Mouse (Mus musculus) MEL (cell line): Measurements from ENCODE around the gene Rnaseh1. TPM values are rescaled to one million over a fixed set of nuclear protein-coding genes. Genes with fewer than 3 reads are reported as not detected.

Experiments
- DNase-seq: peaks from one replicate; pipeline ENCODE4 v3.0.0; 2011; ENCODE audit warnings: low read depth, low spot score
- H3K27ac ChIP-seq: 2 replicates; pipeline ENCODE4 v1.5.1; 2012; ENCODE audit warnings: low read depth, mild to moderate bottlenecking, control low read depth, low read length, moderate library complexity; ENCODE audit not compliant: control insufficient read depth
- H3K27me3 ChIP-seq, 2 experiments: fragments of 150-350 bp in 1 of 2; sonication (generic) in 1 of 2; 2 replicates each; pipeline ENCODE4 v1.6.1; 2012; ENCODE audit warnings: low read length in 2 of 2, mild to moderate bottlenecking in 2 of 2, improper control_type of control experiment in 1 of 2, moderate library complexity in 1 of 2; ENCODE audit not compliant: insufficient read depth in 2 of 2, control insufficient read depth in 1 of 2
- H3K36me3 ChIP-seq, 2 experiments: 2 replicates each; pipeline ENCODE4 v1.6.1; 2012 to 2014; ENCODE audit warnings: low read length in 2 of 2, improper control_type of control experiment in 1 of 2, inconsistent platforms in 1 of 2, mild to moderate bottlenecking in 1 of 2; ENCODE audit not compliant: insufficient read depth in 2 of 2, control insufficient read depth in 1 of 2
- H3K4me1 ChIP-seq, 2 experiments: fragments of 150-350 bp in 1 of 2; sonication (generic) in 1 of 2; 2 replicates each; pipeline ENCODE4 v1.6.1; 2012; ENCODE audit warnings: low read length in 2 of 2, improper control_type of control experiment in 1 of 2, mild to moderate bottlenecking in 1 of 2; ENCODE audit not compliant: insufficient read depth in 2 of 2, control insufficient read depth in 1 of 2
- H3K4me3 ChIP-seq, 2 experiments: fragments of 150-350 bp in 1 of 2; sonication (generic) in 1 of 2; 2 replicates each; pipeline ENCODE4 v1.5.1; 2012; ENCODE audit warnings: low read depth in 2 of 2, low read length in 2 of 2, mild to moderate bottlenecking in 2 of 2, moderate library complexity in 2 of 2, control low read depth in 1 of 2, improper control_type of control experiment in 1 of 2; ENCODE audit not compliant: control insufficient read depth in 1 of 2, insufficient read depth in 1 of 2
- H3K79me2 ChIP-seq: 2 replicates; pipeline ENCODE4 v1.6.1; 2012; ENCODE audit warnings: mild to moderate bottlenecking, low read length, moderate library complexity; ENCODE audit not compliant: control insufficient read depth, poor library complexity, insufficient read depth
- H3K9ac ChIP-seq: 2 replicates; pipeline ENCODE4 v1.6.1; 2012; ENCODE audit warnings: low read depth, mild to moderate bottlenecking, control low read depth, low read length, moderate library complexity; ENCODE audit not compliant: control insufficient read depth, poor library complexity, severe bottlenecking
- H3K9me3 ChIP-seq: fragments of 150-350 bp; sonication (generic); replicated peaks from 2 replicates; pipeline ENCODE4 v1.6.1; 2012; ENCODE audit warnings: mild to moderate bottlenecking, low read length, improper control_type of control experiment, moderate library complexity; ENCODE audit not compliant: insufficient read depth
- CHD1 ChIP-seq: IDR thresholded peaks from 2 replicates; pipeline ENCODE4 v1.6.1; 2012; ENCODE audit warnings: low read depth, mild to moderate bottlenecking, inconsistent platforms, low read length, improper control_type of control experiment
- CHD2 ChIP-seq: IDR thresholded peaks from 2 replicates; pipeline ENCODE4 v1.6.1; 2011; ENCODE audit warnings: low read length, improper control_type of control experiment
- CTCF ChIP-seq, 3 experiments: IDR thresholded peaks in 2 of 3; conservative IDR thresholded peaks in 1 of 3; 2 replicates each; pipeline ENCODE4 v1.5.1; 2011 to 2012; ENCODE audit warnings: low read length in 3 of 3, low read depth in 2 of 3, mild to moderate bottlenecking in 2 of 3, improper control_type of control experiment in 1 of 3, inconsistent platforms in 1 of 3, mixed read lengths in 1 of 3, moderate library complexity in 1 of 3; ENCODE audit not compliant: control insufficient read depth in 1 of 3, insufficient read depth in 1 of 3, poor library complexity in 1 of 3, severe bottlenecking in 1 of 3
- ELF1 ChIP-seq: IDR thresholded peaks from 2 replicates; pipeline ENCODE4 v1.6.1; 2014; ENCODE audit warnings: low read depth, mild to moderate bottlenecking, inconsistent platforms, low read length, improper control_type of control experiment, moderate library complexity
- ETS1 ChIP-seq: IDR thresholded peaks from 2 replicates; pipeline ENCODE4 v1.6.1; 2012; ENCODE audit warnings: low read depth, mild to moderate bottlenecking, inconsistent platforms, low read length, improper control_type of control experiment, moderate library complexity
- HCFC1 ChIP-seq: IDR thresholded peaks from 2 replicates; pipeline ENCODE4 v1.6.1; 2012; ENCODE audit warnings: low read depth, mild to moderate bottlenecking, inconsistent platforms, low read length, improper control_type of control experiment, moderate library complexity
- KAT2A ChIP-seq: conservative IDR thresholded peaks from 2 replicates; pipeline ENCODE4 v1.6.1; 2012; ENCODE audit warnings: low read depth, low read length, improper control_type of control experiment, inconsistent platforms
- MAFK ChIP-seq: IDR thresholded peaks from 2 replicates; pipeline ENCODE4 v1.6.1; 2011; ENCODE audit warnings: low read depth, mild to moderate bottlenecking, low read length, improper control_type of control experiment, borderline replicate concordance
- MAX ChIP-seq: IDR thresholded peaks from 2 replicates; pipeline ENCODE4 v1.6.1; 2011; ENCODE audit warnings: low read length, improper control_type of control experiment
- MAZ ChIP-seq: IDR thresholded peaks from 2 replicates; pipeline ENCODE4 v1.6.1; 2012; ENCODE audit warnings: low read depth, mild to moderate bottlenecking, inconsistent platforms, low read length, improper control_type of control experiment
- MXI1 ChIP-seq: IDR thresholded peaks from 2 replicates; pipeline ENCODE4 v1.6.1; 2011; ENCODE audit warnings: mild to moderate bottlenecking, low read depth, low read length, improper control_type of control experiment
- MYB ChIP-seq: IDR thresholded peaks from 2 replicates; pipeline ENCODE4 v1.6.1; 2011; ENCODE audit warnings: mild to moderate bottlenecking, low read depth, low read length, improper control_type of control experiment
- MYC ChIP-seq: IDR thresholded peaks from 2 replicates; pipeline ENCODE4 v1.6.1; 2011; ENCODE audit warnings: low read depth, mild to moderate bottlenecking, low read length, improper control_type of control experiment, moderate library complexity
- NELFE ChIP-seq: IDR thresholded peaks from 2 replicates; pipeline ENCODE4 v1.6.1; 2011; ENCODE audit warnings: low read depth, low read length, improper control_type of control experiment
- NRF1 ChIP-seq: IDR thresholded peaks from 2 replicates; pipeline ENCODE4 v1.6.1; 2014; ENCODE audit warnings: low read depth, mild to moderate bottlenecking, inconsistent platforms, low read length, improper control_type of control experiment, moderate library complexity; ENCODE audit not compliant: poor library complexity, insufficient read depth, severe bottlenecking
- RAD21 ChIP-seq: IDR thresholded peaks from 2 replicates; pipeline ENCODE4 v1.6.1; 2011; ENCODE audit warnings: mild to moderate bottlenecking, low read depth, low read length, improper control_type of control experiment
- SMC3 ChIP-seq: IDR thresholded peaks from 2 replicates; pipeline ENCODE4 v1.6.1; 2011; ENCODE audit warnings: low read depth, low read length, improper control_type of control experiment
- TBP ChIP-seq: IDR thresholded peaks from 2 replicates; pipeline ENCODE4 v1.8.0; 2011; ENCODE audit warnings: low read depth, low read length, improper control_type of control experiment
- TCF12 ChIP-seq: IDR thresholded peaks from 2 replicates; pipeline ENCODE4 v1.6.1; 2014; ENCODE audit warnings: low read depth, mild to moderate bottlenecking, inconsistent platforms, low read length, improper control_type of control experiment, moderate library complexity
- USF2 ChIP-seq, 2 experiments: IDR thresholded peaks; 2 replicates each; pipeline ENCODE4 v1.6.1; 2011 to 2012; ENCODE audit warnings: improper control_type of control experiment in 2 of 2, low read length in 2 of 2, borderline replicate concordance in 1 of 2, inconsistent platforms in 1 of 2, low read depth in 1 of 2, mild to moderate bottlenecking in 1 of 2; ENCODE audit not compliant: insufficient read depth in 1 of 2
- polyA plus RNA-seq, 2 experiments: library from polyadenylated mRNA; stranded (reverse) in 1 of 2; unstranded in 1 of 2; fragments of >175 nt in 1 of 2; fragments of >200 nt in 1 of 2; gene quantifications; 2 replicates each; pipeline versions ENCODE4 v1.2.1 to v1.2.4; 2012; ENCODE audit warnings: low replicate concordance in 2 of 2, low read depth in 1 of 2; ENCODE audit not compliant: insufficient read length in 2 of 2, insufficient read depth in 1 of 2, missing spikeins in 1 of 2
- total RNA-seq: library from RNA; depleted of rRNA; stranded (reverse); fragments of 300-350 nt; gene quantifications from 2 replicates; pipeline ENCODE4 v1.2.3, GENCODE M21; 2012

The Rnaseh1 gene
- total and polyA plus RNA-seq, 3 experiments = 36.5 to 47.9 TPM; not detected in 1

DNA sequence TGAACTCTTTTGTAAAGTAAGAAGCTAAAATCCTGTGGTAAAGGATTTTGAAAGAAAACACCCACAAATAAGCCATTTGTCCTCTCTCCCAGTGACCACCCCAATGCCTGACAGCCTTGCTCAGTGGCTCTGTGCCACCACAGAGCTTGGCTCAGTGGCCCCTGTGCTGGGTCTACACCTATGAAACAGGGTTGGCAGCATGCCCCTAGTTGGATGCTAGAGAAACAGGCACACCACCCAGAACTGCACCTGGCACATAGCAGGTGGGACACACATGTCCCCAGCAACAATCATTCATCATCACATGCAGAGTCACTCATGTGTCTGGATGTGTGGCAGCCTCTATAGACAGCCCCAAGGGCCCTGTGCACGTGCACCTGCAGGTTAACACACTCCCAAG is 45.9 kb upstream of the Rnaseh1 start:
- no peaks in the 10 kb centered on the region for H3K79me2 ChIP-seq
- H3K9ac ChIP-seq = no peak overlapping the region
- peaks cover 9 to 17% of the 10 kb centered on the region in 2 experiments; a peak in 3 of 4 replicates for H3K4me1 ChIP-seq
- no peaks in the 10 kb centered on the region for H3K27me3 ChIP-seq
- H3K27ac ChIP-seq = no peak overlapping the region
- TF ChIP-seq USF2 (IDR thresholded peaks at IDR 0.05; ENCODE audit: borderline replicate concordance in 1 of 2, insufficient read depth in 1 of 2, low read depth in 1 of 2, low read length in 2 of 2) (no peak), MAZ (no peak), TCF12 (no peak)
- no peak for DNase-seq
- peaks cover 0 to 2% of the 10 kb centered on the region in 2 experiments; a peak in 1 of 4 replicates for H3K36me3 ChIP-seq
- no peaks in the 10 kb centered on the region for H3K9me3 ChIP-seq
- H3K4me3 ChIP-seq = no peak overlapping the region

DNA sequence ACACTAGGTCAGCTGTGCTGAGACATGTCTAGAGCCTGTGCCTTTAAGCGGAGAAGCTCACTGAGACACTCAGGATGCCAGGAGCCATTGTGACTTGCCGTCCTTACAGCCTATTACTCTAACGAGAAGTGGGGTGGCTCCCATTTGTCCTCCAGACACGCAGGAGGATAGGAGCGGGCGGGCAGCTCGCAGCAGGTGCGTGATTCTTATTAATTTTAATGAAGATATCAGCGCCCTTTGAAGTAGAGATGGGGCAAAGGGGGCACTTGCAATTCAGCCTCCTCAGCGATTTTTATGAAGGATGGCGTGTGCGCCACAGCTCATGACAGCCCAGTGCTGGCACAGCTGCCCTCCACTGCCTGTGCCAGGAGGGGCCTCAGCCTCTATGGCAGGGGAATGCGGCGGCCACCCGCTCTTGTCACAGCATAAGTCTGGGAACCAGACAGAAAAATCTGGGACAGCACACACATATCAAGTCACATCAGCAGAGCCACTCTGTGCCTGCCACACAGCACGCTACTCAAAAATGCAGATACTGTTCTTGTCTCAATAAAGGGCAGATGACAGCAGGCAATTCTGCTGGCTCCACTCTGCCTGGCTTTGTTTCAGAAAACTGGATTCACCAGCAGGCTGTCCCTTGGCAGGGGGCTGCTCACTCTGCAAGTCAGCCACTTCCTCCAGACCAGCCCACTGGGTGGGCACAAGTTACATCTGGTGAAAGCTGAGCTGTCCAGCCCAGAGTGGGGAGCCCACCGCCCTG is 41.7 kb upstream of the Rnaseh1 start:
- no peak overlapping the region for H3K9ac ChIP-seq
- H3K4me1 ChIP-seq = no peaks in the 10 kb centered on the region
- H3K4me3 ChIP-seq = no peak overlapping the region
- no peak for TF ChIP-seq ETS1
- TF ChIP-seq TBP = no peak
- TF ChIP-seq MXI1 = no peak
- TF ChIP-seq HCFC1 = no peak
- TF ChIP-seq KAT2A = no peak
- TF ChIP-seq NRF1 = no peak
- H3K9me3 ChIP-seq = no peaks in the 10 kb centered on the region
- no peak for DNase-seq
- no peak overlapping the region for H3K27ac ChIP-seq
- H3K36me3 ChIP-seq = no peaks in the 10 kb centered on the region
- no peaks in the 10 kb centered on the region for H3K79me2 ChIP-seq
- no peaks in the 10 kb centered on the region for H3K27me3 ChIP-seq

DNA sequence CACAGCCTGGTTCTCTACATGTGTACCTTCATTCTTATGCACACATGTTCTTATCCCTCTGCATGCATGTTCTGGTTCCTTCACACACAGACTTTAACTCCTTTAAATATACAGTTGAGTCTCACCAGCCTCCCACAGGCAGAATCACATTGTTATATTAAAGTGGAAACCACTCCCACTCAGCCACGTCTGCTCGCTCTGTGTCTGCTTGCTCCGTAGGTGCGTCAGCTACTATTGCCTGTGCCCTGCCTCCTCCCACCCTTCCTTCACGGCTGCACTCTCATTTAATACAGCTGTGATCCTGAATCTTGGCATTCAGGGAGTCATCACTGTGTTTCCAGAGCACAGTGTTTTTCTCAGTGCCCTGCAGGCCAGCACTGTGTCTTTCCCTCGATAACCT is 37.0 kb upstream of the Rnaseh1 start:
- Histone ChIP-seq H3K4me1 (peaks cover 0 to 5% of the 10 kb centered on the region in 2 experiments; a peak in 1 of 4 replicates), H3K27ac (no peak overlapping the region)
- no peak for TF ChIP-seq CTCF (IDR thresholded peaks at IDR 0.05 in 2 of 3, conservative IDR thresholded peaks at IDR 0.05 in 1 of 3; ENCODE audit: control insufficient read depth in 1 of 3, insufficient read depth in 1 of 3, low read depth in 2 of 3, low read length in 3 of 3, poor library complexity in 1 of 3, severe bottlenecking in 1 of 3)
- no peak for TF ChIP-seq USF2 (IDR thresholded peaks at IDR 0.05; ENCODE audit: borderline replicate concordance in 1 of 2, insufficient read depth in 1 of 2, low read depth in 1 of 2, low read length in 2 of 2)
- no peak for TF ChIP-seq NRF1
- no peak for TF ChIP-seq MYC
- TF ChIP-seq MAX = no peak
- no peak for TF ChIP-seq MAFK
- no peak for TF ChIP-seq NELFE
- TF ChIP-seq RAD21 = no peak
- no peak for TF ChIP-seq SMC3
- no peak for TF ChIP-seq CHD2
- no peak for TF ChIP-seq ELF1
- TF ChIP-seq TBP = no peak
- TF ChIP-seq MYB = no peak
- no peak for TF ChIP-seq CHD1

More for the DNA sequence above, 37.0 kb upstream of the Rnaseh1 start:
- Histone ChIP-seq H3K27me3 (no peaks in the 10 kb centered on the region), H3K36me3 (no peaks in the 10 kb centered on the region), H3K79me2 (no peaks in the 10 kb centered on the region), H3K9ac (no peak overlapping the region), H3K4me3 (no peak overlapping the region), H3K9me3 (no peaks in the 10 kb centered on the region)
- DNase-seq = no peak
